Mouse (Mus musculus) heart, adult 2 months (tissue): ENCODE data around the gene Arhgap35. TPM values are rescaled to one million over a fixed set of nuclear protein-coding genes. Genes with fewer than 3 reads are reported as not detected.
"Not testable (repeated sequence)": the region's sequence is repeated elsewhere in the genome, so short reads cannot be mapped to it uniquely, and the experiment has no call there.

ENCODE experiments used
- DNase-seq, 2 experiments: peaks; one replicate each; pipeline ENCODE4 v3.0.0; 2021
- H3K27ac ChIP-seq: fragments of 200-600 bp; 2 replicates; pipeline ENCODE4 v1.8.1; 2022
- H3K27me3 ChIP-seq: fragments of 200-500 bp; 2 replicates; pipeline ENCODE4 v1.6.1; 2012; ENCODE audit warnings: mild to moderate bottlenecking, low read length, inconsistent platforms, mixed read lengths; ENCODE audit not compliant: control insufficient read depth, insufficient read depth
- H3K36me3 ChIP-seq: fragments of 200-500 bp; 2 replicates; pipeline ENCODE4 v1.6.1; 2012; ENCODE audit warnings: low read length, inconsistent platforms; ENCODE audit not compliant: control insufficient read depth, insufficient read depth
- H3K4me1 ChIP-seq: fragments of 200-500 bp; 2 replicates; pipeline ENCODE4 v1.6.1; 2011; ENCODE audit warnings: low read length; ENCODE audit not compliant: control insufficient read depth, insufficient read depth
- H3K4me3 ChIP-seq: fragments of 200-600 bp; 2 replicates; pipeline ENCODE4 v1.8.1; 2022
- H3K79me2 ChIP-seq: fragments of 200-500 bp; replicated peaks from 2 replicates; pipeline ENCODE4 v1.6.1; 2012; ENCODE audit warnings: mild to moderate bottlenecking, inconsistent platforms, low read length, moderate library complexity, mixed read lengths; ENCODE audit not compliant: control insufficient read depth, insufficient read depth
- H3K9ac ChIP-seq: fragments of 200-500 bp; 2 replicates; pipeline ENCODE4 v1.6.1; 2012; ENCODE audit warnings: low read depth, mild to moderate bottlenecking, control low read depth, inconsistent platforms, low read length, mixed read lengths
- CTCF ChIP-seq: fragments of 200-600 bp; IDR thresholded peaks from 2 replicates; pipeline ENCODE4 v1.8.1; 2022; ENCODE audit warnings: antibody characterized with exemption, mild to moderate bottlenecking, moderate library complexity
- EP300 ChIP-seq: fragments of 200-500 bp; IDR thresholded peaks from 2 replicates; pipeline ENCODE4 v1.6.1; 2011; ENCODE audit warnings: low read depth, low read length, control low read depth; ENCODE audit not compliant: insufficient read depth
- POLR2A ChIP-seq: fragments of 200-500 bp; IDR thresholded peaks from 2 replicates; pipeline ENCODE4 v1.6.1; 2011; ENCODE audit warnings: mild to moderate bottlenecking, low read depth, low read length, control low read depth; ENCODE audit not compliant: insufficient read depth
- WGBS: fragments of 180-500 bp; shearing (Covaris S2); methylation state at CpG from one replicate; pipeline ENCODE4 v1.1.7; 2018; 5-methylcytosine and 5-hydroxymethylcytosine counted together
- intact Hi-C: fragments of 180-260 bp; cut with DNase I; formaldehyde crosslinking; loops from one replicate; pipeline ENCODE4 v1.15.1; 2025
- long read RNA-seq: library from polyadenylated mRNA; stranded (forward); transcript quantifications from one replicate; pipeline ENCODE4 v2.0.0, GENCODE M21; 2021
- polyA plus RNA-seq: library from polyadenylated mRNA; depleted of rRNA; stranded (reverse); fragments of >200 nt; gene quantifications from 2 replicates; pipeline ENCODE4 v1.2.3, GENCODE M21; 2012; rRNA removed
- total RNA-seq, 2 experiments: library from RNA; stranded (reverse); gene quantifications; 2 replicates each; pipeline ENCODE4 v1.2.3; 2021

The Arhgap35 gene
- total RNA-seq (10 to 100 TPM; 32.5 to 33.8 TPM), polyA plus RNA-seq (15.6 and 22.9 TPM in 2 replicates)
- long read RNA-seq, partial matches to known transcripts: 1 of 10 reads
- long read RNA-seq, other reads (novel, unspliced or antisense): 9 of 10 reads

DNA sequence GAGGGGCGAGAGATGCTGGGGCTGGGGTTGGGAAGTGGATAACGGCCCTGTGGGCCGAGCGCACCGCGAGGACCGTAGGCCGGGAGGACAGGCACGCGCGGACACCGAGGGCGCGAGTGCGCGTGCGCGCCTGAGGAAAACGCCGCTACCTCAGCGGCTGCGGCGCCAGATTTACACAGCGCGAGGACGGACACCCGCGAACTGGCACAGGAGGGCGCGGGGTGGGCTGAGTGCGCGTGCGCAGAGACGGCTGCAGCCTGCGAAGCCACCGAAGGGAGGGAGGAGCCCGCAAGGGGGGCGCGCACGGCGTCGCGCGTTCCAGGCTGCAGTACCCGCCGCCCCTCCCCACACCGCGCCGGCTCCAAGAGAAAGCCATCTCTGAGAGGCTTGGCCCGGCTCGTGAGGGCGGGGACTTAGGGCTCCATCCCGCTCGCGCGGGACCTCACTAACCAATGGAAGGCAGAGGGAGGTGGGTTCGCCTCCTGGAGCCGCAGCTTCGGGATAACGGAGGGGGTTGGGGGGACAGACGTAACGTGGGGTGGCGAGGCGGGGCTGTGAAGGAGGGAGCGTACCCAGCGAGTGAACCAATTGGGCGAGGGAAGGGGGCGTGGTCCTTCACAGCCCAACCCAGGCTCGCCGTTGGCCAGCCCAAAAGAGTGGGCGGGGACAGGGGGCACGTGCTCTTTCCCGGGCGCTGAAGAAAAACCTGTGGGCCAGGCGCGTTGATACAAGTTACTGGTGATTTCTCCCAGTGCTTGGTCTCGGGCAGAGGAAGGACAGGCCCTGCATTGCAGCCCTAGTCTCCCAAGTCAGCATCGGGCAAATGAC, at the start of gene Arhgap35:
Arhgap35 (minus strand) TSS at position 106 of the 828 bp plus-strand sequence.
- peak within 1 kb of the TSS; percentile 99 for H3K27ac ChIP-seq
- no peaks in the 10 kb centered on the region for H3K27me3 ChIP-seq
- peak within 1 kb of the TSS; percentile 95 for H3K9ac ChIP-seq
- no peaks in the 10 kb centered on the region for H3K79me2 ChIP-seq
- TF ChIP-seq EP300: 0 out of 2 replicates have a peak, but pooled peaks have one; percentile 50
- TF ChIP-seq POLR2A: peak; percentile 83
- no peak for TF ChIP-seq CTCF
- under 1% methylated on average over 76 of the region's 78 CpGs for WGBS
- DNase-seq: peak; percentile 98 to 100
- intact Hi-C loops: loop anchor here (5.0 to 10.0 kb wide), 4 partner anchors 93 to 320 kb away; partner anchors contain the start of gene Calm3
- peak within 1 kb of the TSS; percentile 89 for H3K4me3 ChIP-seq
- peaks cover 16% of the 10 kb centered on the region for H3K4me1 ChIP-seq
- peaks cover 12% of the 10 kb centered on the region for H3K36me3 ChIP-seq

DNA sequence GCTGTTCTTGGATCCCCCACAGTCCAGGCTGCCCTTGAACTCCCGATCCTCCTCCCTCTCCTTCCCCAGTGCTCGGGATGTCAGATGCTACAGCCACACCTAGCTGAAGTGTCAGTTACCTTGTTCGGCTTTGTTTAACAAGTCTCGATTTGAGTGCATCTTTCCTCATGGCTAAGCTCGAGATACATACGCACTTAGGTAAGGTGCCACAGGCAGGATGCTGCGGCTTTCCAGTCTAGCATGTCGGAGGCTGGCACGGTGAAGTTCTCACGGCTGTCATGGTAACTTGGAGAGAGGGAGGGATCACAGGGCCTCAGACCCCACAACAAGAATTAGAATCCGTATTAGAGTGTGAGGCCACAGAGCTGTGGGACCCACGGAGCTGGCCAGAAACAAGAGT, 29.5 kb upstream of the Arhgap35 start:
- H3K27ac ChIP-seq: no peak overlapping the region
- H3K27me3 ChIP-seq: no peaks in the 10 kb centered on the region
- no peaks in the 10 kb centered on the region for H3K4me1 ChIP-seq
- no peak overlapping the region for H3K4me3 ChIP-seq
- H3K36me3 ChIP-seq: no peaks in the 10 kb centered on the region
- WGBS: 87% methylated on average over 12 of the region's 12 CpGs
- no peaks in the 10 kb centered on the region for H3K79me2 ChIP-seq
- intact Hi-C loops: no loop called here
- no peak overlapping the region for H3K9ac ChIP-seq
- TF ChIP-seq POLR2A (no peak), CTCF (no peak), EP300 (no peak)
- no peak for DNase-seq

DNA sequence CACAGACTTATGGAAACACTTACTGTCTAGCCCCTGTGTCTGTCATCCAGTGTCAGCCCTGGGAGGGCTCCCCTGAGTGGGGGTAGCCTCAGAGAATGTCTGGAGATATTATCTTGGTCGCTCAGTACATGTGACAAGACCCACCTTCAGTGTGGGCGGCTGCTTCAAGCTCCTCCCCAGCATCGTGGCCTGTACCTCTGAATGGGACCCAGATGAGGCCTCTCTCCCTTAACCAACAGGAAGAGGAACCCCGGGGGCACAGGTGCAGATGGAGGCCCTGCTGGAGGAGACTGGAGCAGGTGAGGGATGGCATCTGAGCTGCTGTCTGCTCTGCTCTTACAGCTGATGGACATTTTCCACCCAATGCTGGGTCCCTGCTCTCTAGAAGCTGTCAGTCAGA, 28.3 kb upstream of the Arhgap35 start:
- DNase-seq, H3K4me1 ChIP-seq, H3K9ac ChIP-seq, H3K36me3 ChIP-seq, H3K4me3 ChIP-seq, H3K79me2 ChIP-seq, H3K27me3 ChIP-seq, H3K27ac ChIP-seq, intact Hi-C loops: not testable (repeated sequence)
- WGBS: 62% methylated on average over 4 of the region's 4 CpGs

DNA sequence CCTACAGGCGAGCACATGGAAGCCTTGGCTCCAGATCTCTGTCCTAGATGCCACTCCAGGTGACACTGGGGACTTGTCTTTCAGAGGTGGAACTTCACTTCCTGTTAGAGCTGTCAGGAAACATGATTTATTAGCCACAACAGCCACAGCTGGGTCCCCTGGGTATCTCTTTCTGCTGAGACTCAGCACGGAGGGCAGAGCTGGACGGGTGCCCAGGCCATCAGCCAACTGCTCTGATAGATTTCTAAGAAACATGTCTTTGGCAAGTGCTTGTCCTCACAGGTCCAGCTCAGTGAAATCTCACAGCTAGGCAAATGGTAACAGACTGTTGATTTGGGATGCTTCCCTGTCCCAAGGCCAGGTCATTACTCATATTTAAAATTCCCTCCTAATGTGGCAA, 24.2 kb upstream of the Arhgap35 start:
- Histone ChIP-seq H3K9ac (no peak overlapping the region), H3K4me3 (no peak overlapping the region), H3K79me2 (no peaks in the 10 kb centered on the region), H3K4me1 (peaks cover 2% of the 10 kb centered on the region; the same call in 1 of the 2 replicates), H3K36me3 (no peaks in the 10 kb centered on the region), H3K27me3 (no peaks in the 10 kb centered on the region), H3K27ac (peak overlapping the region; percentile 32; the same call in 1 of the 2 replicates)
- TF ChIP-seq EP300: 0 out of 2 replicates have a peak, but pooled peaks have one; percentile 68
- TF ChIP-seq POLR2A: no peak
- DNase-seq: peak; percentile 75 to 82
- 7% methylated on average over 3 of the region's 3 CpGs for WGBS
- intact Hi-C loops: no loop called here

DNA sequence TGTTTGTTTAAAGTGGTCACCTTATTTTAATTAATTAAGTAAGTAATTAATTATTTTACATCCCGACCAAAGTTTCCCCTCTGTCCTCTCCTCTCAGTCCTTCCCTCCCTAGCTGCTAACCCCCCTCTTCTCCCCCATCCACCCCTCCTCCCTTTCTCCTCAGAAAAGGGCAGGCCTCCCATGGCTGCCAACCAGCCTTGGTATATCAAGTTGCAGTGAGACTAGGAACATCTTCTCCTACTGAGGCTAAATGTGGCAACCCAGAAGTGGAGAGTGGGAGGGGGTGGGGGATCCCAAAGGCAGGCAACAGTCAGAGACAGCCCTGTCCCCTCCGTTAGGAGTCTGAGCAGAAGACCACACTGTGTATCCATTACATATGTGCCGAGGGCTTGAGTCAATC, 20.3 kb upstream of the Arhgap35 start:
- 45% methylated on average over 3 of the region's 3 CpGs for WGBS
- H3K4me1 ChIP-seq: peaks cover 2% of the 10 kb centered on the region; the same call in 1 of the 2 replicates
- H3K36me3 ChIP-seq: no peaks in the 10 kb centered on the region
- H3K27me3 ChIP-seq: no peaks in the 10 kb centered on the region
- H3K4me3 ChIP-seq: no peak overlapping the region
- no peak for DNase-seq
- H3K9ac ChIP-seq: no peak overlapping the region
- H3K27ac ChIP-seq: no peak overlapping the region
- intact Hi-C loops: no loop called here
- no peak for TF ChIP-seq CTCF
- no peak for TF ChIP-seq POLR2A
- 0 out of 2 replicates have a peak, but pooled peaks have one; percentile 14 for TF ChIP-seq EP300
- no peaks in the 10 kb centered on the region for H3K79me2 ChIP-seq

DNA sequence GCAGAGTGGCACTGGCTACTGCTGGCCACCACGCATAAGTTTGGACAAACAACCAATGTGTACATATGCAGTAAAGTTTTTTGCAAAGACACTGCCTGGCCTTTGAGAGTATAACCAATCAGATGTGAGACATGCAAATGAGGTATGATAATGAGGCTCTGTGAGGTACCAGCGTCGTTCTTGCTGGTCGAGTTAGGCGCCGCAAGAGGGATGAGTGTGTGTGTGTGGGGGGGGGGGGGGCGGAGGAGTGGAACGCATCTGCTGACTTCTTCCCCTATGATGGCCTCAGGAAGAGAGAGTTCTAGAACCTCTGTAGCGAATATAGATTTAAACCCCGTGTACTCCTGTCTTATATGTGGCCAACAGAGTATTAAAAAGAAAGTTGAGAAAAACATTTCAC, 19.1 kb upstream of the Arhgap35 start:
- H3K4me1 ChIP-seq, H3K79me2 ChIP-seq, H3K4me3 ChIP-seq, H3K36me3 ChIP-seq, intact Hi-C loops, H3K9ac ChIP-seq, DNase-seq, H3K27ac ChIP-seq, H3K27me3 ChIP-seq: not testable (repeated sequence)
- 33% methylated on average over 10 of the region's 10 CpGs for WGBS
